Mouse (Mus musculus) hindbrain, embryonic 11.5 days (tissue): ENCODE results near the gene Csrp1. TPM values are rescaled to one million over a fixed set of nuclear protein-coding genes. Genes with fewer than 3 reads are reported as not detected.

Source experiments
- ATAC-seq: fragments of 200-750 bp; cut with Nextera tagmentation; 2 replicates; pipeline ENCODE4 v1.8.0; 2017; ENCODE audit warnings: mild to moderate bottlenecking, moderate TSS enrichment, moderate library complexity; ENCODE audit not compliant: low FRiP score
- DNase-seq: peaks from one replicate; pipeline ENCODE4 v3.0.0-alpha.2; 2015; ENCODE audit warnings: low spot score
- H3K27ac ChIP-seq: fragments of 300-500 bp; sonication (generic); 2 replicates; pipeline ENCODE4 v1.5.1; 2014; ENCODE audit warnings: mild to moderate bottlenecking, low read depth, low read length
- H3K27me3 ChIP-seq: fragments of 300-500 bp; sonication (generic); 2 replicates; pipeline ENCODE4 v1.6.1; 2014; ENCODE audit warnings: mild to moderate bottlenecking, low read length, moderate library complexity, mixed read lengths; ENCODE audit not compliant: control insufficient read depth, insufficient read depth
- H3K36me3 ChIP-seq: fragments of 300-500 bp; sonication (generic); 2 replicates; pipeline ENCODE4 v1.6.1; 2014; ENCODE audit warnings: mild to moderate bottlenecking, low read length, moderate library complexity, mixed read lengths; ENCODE audit not compliant: control insufficient read depth, insufficient read depth
- H3K4me1 ChIP-seq: fragments of 300-500 bp; sonication (generic); replicated peaks from 2 replicates; pipeline ENCODE4 v1.6.1; 2014; ENCODE audit warnings: low read length, mixed read lengths; ENCODE audit not compliant: control insufficient read depth, insufficient read depth
- H3K4me2 ChIP-seq: fragments of 300-500 bp; sonication (generic); replicated peaks from 2 replicates; pipeline ENCODE4 v1.6.1; 2014; ENCODE audit warnings: mild to moderate bottlenecking, low read depth, low read length
- H3K4me3 ChIP-seq: fragments of 300-500 bp; sonication (generic); 2 replicates; pipeline ENCODE4 v1.5.1; 2014; ENCODE audit warnings: low read depth, low read length
- H3K9ac ChIP-seq: fragments of 300-500 bp; sonication (generic); 2 replicates; pipeline ENCODE4 v1.6.1; 2014; ENCODE audit warnings: low read depth, low read length
- H3K9me3 ChIP-seq: fragments of 300-500 bp; sonication (generic); 2 replicates; pipeline ENCODE4 v1.6.1; 2016; ENCODE audit warnings: low read length; ENCODE audit not compliant: control insufficient read depth
- WGBS: fragments of 180-500 bp; shearing (Covaris S2); extraction: QIAGEN DNeasy Blood & Tissue Kit; methylation state at CpG from one replicate; pipeline ENCODE4 v1.1.7; 2014; 5-methylcytosine and 5-hydroxymethylcytosine counted together
- polyA plus RNA-seq: library from polyadenylated mRNA; unstranded; fragments of >200 nt; fragmentation: Nextera tagmentation; extraction: Ambion mirVana; gene quantifications from 2 replicates; pipeline ENCODE4 v1.2.1, GENCODE M21; 2014

Csrp1 gene
- polyA plus RNA-seq, 1 experiment from 2014 or later, result 42.8 TPM

DNA sequence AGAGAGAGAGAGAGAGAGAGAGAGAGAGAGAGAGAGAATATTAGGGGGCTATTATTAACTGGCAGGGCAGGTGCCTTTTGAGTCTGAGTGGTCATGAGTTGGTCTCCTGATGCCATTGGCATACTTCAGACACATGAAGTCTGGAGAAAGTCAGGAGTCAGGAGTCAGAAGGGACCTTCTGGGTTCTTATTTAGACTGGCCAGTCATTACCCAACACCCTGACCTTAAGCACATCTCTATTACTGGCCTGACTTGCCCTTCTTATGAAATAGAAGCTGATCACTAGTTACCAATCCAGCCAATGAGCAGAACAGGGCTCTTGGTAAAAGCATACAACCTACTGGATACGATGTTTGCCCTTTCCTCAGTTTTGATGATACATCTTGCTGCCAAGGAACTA, 57.2 kb downstream of the Csrp1 start:
- 100% methylated on average over 1 of the region's 1 CpGs for WGBS
- H3K4me1 ChIP-seq, result no peaks in the 10 kb centered on the region; the same call in 1 of the 2 replicates
- no peak overlapping the region for H3K4me2 ChIP-seq
- no peak overlapping the region for H3K4me3 ChIP-seq
- no peak for DNase-seq
- H3K27me3 ChIP-seq, result no peaks in the 10 kb centered on the region
- ATAC-seq, result no peak
- no peak overlapping the region for H3K9ac ChIP-seq
- H3K27ac ChIP-seq, result no peak overlapping the region
- no peaks in the 10 kb centered on the region for H3K9me3 ChIP-seq
- H3K36me3 ChIP-seq, result no peaks in the 10 kb centered on the region

GRCm38 (mm10) chr1:135778780-135779535, 59.1 kb downstream of the Csrp1 start, which contains the start of gene Tnni1:
TSS of gene Tnni1 (plus strand) at chr1:135779434.
- Histone ChIP-seq H3K4me1 (no peaks in the 10 kb centered on the region; the same call in 1 of the 2 replicates), H3K4me2 (no peak within 1 kb of the TSS), H3K36me3 (no peaks in the 10 kb centered on the region), H3K27me3 (peaks cover 2% of the 10 kb centered on the region; the same call in 1 of the 2 replicates), H3K9me3 (no peaks in the 10 kb centered on the region), H3K4me3 (no peak within 1 kb of the TSS), H3K27ac (no peak within 1 kb of the TSS), H3K9ac (no peak within 1 kb of the TSS)
- 31% methylated on average over 22 of the region's 22 CpGs for WGBS
- DNase-seq (no peak), ATAC-seq (no peak)

- no peaks in the 10 kb centered on the region; the same call in 1 of the 2 replicates for H3K4me1 ChIP-seq
- no peak for ATAC-seq
- no peaks in the 10 kb centered on the region for H3K9me3 ChIP-seq
- no peak for DNase-seq
- H3K4me3 ChIP-seq, result no peak overlapping the region
- 40% methylated on average over 4 of the region's 4 CpGs for WGBS
- H3K4me2 ChIP-seq, result no peak overlapping the region
- H3K36me3 ChIP-seq, result no peaks in the 10 kb centered on the region
- H3K9ac ChIP-seq, result no peak overlapping the region
- peaks cover 2% of the 10 kb centered on the region; the same call in 1 of the 2 replicates for H3K27me3 ChIP-seq
- H3K27ac ChIP-seq, result no peak overlapping the region
Measured at GRCm38 (mm10) chr1:135780649-135781048, 60.8 kb downstream of the Csrp1 start.

DNA sequence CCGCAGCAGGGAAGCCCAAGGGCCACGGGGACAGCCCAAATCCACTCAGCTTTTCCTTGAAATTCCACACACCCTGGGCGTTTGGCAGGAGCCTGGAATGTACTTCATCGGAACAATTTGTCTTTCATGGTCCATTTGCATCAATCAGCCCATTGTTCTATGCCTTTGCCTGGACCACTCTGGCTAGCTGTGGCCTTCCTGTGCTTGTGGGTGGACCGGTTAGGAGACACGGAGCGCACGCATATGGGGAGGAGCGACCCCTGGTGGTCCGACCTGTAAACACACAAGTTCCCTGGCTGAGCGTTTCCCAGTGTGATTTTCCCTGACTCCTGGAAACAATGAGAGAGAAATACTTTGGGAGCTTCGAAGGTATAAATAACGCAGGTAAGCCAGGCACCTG, 61.4 kb downstream of the Csrp1 start:
- Histone ChIP-seq H3K27me3 (peaks cover 2% of the 10 kb centered on the region; the same call in 1 of the 2 replicates), H3K9ac (no peak overlapping the region), H3K9me3 (no peaks in the 10 kb centered on the region), H3K4me3 (no peak overlapping the region), H3K36me3 (no peaks in the 10 kb centered on the region), H3K4me2 (no peak overlapping the region), H3K4me1 (no peaks in the 10 kb centered on the region; the same call in 1 of the 2 replicates), H3K27ac (no peak overlapping the region)
- DNase-seq, result peak; percentile 90
- 10% methylated on average over 13 of the region's 13 CpGs for WGBS
- ATAC-seq, result peak; percentile 77

- no peaks in the 10 kb centered on the region for H3K9me3 ChIP-seq
- ATAC-seq (peak; percentile 17; the same call in 1 of the 2 replicates), DNase-seq (peak; percentile 36)
- H3K4me2 ChIP-seq, result no peak overlapping the region
- peaks cover 2% of the 10 kb centered on the region; the same call in 1 of the 2 replicates for H3K27me3 ChIP-seq
- WGBS, result 35% methylated on average over 10 of the region's 10 CpGs
- H3K36me3 ChIP-seq, result no peaks in the 10 kb centered on the region
- H3K4me1 ChIP-seq, result no peaks in the 10 kb centered on the region; the same call in 1 of the 2 replicates
- no peak overlapping the region for H3K27ac ChIP-seq
- no peak overlapping the region for H3K9ac ChIP-seq
- no peak overlapping the region for H3K4me3 ChIP-seq
Measured at GRCm38 (mm10) chr1:135782816-135783215, 63.0 kb downstream of the Csrp1 start.

- H3K4me1 ChIP-seq, result no peaks in the 10 kb centered on the region
- DNase-seq (peak; percentile 87), ATAC-seq (peak; percentile 43; the same call in 1 of the 2 replicates)
- no peak overlapping the region for H3K4me3 ChIP-seq
- H3K27me3 ChIP-seq, result peaks cover under 1% of the 10 kb centered on the region; the same call in 1 of the 2 replicates
- no peaks in the 10 kb centered on the region for H3K36me3 ChIP-seq
- no peak overlapping the region for H3K27ac ChIP-seq
- no peaks in the 10 kb centered on the region for H3K9me3 ChIP-seq
- 47% methylated on average over 3 of the region's 3 CpGs for WGBS
- no peak overlapping the region for H3K9ac ChIP-seq
- no peak overlapping the region for H3K4me2 ChIP-seq
Measured at GRCm38 (mm10) chr1:135787799-135788198, 67.9 kb downstream of the Csrp1 start.

DNA sequence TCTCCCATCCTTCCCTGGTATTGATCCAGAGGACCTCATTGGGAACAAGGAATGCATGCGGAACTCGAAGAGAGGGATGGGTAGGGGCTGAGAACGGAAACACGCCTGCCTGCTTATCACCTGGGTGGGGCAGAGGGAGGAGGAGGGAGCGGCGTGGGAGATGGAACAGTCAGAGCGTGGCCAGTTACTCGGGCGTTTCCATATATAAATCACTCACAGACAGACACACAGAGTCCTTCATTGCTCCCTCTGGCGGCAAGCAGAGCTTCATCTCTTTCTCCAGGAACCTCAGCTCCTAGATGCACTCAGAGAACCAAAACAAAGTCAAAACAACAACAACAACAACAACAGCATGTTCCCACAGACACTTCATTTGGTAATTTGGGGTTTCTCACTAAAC, 68.8 kb downstream of the Csrp1 start:
- Histone ChIP-seq H3K4me2 (no peak overlapping the region), H3K4me3 (no peak overlapping the region), H3K36me3 (no peaks in the 10 kb centered on the region), H3K9ac (no peak overlapping the region), H3K4me1 (no peaks in the 10 kb centered on the region; the same call in 1 of the 2 replicates), H3K27ac (no peak overlapping the region), H3K9me3 (no peaks in the 10 kb centered on the region), H3K27me3 (peaks cover 3% of the 10 kb centered on the region)
- DNase-seq (peak; percentile 27), ATAC-seq (no peak)
- 44% methylated on average over 10 of the region's 10 CpGs for WGBS

DNA sequence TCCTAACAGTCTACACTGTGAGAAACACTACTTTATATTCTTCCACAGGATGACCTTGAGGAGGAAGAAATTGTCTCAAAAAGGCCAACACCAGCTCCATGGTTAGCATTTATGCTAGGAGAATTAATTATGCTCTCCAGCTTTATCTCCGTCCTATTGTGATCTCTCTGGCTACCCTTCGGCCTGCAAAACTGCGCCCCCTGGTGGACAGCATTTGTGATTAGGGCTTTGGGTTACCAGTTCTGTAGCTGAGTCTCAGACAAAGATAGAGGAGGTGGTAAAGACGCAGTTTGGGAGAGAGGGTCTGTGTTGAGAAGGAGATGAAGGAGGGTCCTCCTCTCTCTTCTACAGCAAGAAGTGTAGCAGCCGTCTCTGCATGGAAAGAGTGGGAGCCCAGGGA, 70.0 kb downstream of the Csrp1 start:
- Histone ChIP-seq H3K36me3 (no peaks in the 10 kb centered on the region), H3K27ac (no peak overlapping the region), H3K4me3 (no peak overlapping the region), H3K4me2 (no peak overlapping the region), H3K9me3 (no peaks in the 10 kb centered on the region), H3K27me3 (peaks cover 5% of the 10 kb centered on the region), H3K4me1 (no peaks in the 10 kb centered on the region; the same call in 1 of the 2 replicates), H3K9ac (no peak overlapping the region)
- DNase-seq, result peak; percentile 89
- ATAC-seq, result peak; percentile 36; the same call in 1 of the 2 replicates
- WGBS, result 16% methylated on average over 5 of the region's 5 CpGs
